Mouse (Mus musculus): Measurements from ENCODE around the gene Pigk.

The Pigk gene

DNA sequence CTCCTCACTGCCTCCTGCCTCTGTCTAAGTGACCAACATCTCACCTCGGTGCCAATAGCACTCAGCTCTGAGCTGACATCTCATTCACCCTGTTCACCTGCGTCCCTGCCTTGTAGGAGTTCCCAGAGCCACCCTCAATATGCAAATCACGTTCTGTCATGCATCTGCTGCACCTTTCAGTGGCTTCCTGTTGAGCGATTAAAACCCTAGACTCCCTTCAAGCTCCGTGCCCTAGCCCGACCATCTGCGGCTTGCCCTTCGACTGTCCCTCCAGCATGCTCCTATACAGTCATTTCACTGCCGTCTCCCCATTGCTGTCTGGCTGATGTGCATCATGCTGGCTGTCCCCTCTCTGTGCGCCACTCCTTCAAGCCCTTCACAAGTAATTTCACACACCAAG is 142.2 kb downstream of the Pigk start:
- DNase-seq: no peak

DNA sequence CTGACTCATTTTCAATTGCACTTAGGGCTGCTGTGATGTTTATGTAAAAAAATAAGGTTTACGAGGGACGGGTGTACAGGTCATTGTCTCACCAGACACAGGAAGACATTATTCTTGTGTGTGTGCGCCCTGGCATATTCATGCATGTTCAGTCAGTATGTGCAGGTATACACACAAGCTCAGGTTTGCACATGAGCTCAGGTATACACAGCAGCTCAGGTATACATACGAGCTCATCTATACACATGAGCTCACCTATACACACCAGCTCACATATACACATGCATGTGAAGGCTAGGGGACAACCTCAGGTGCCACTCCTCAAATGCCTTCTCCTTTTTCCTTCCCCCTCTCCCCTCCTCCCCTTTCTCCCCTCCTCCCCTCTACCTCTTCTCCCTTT is 147.6 kb downstream of the Pigk start:
- no peak for DNase-seq

DNA sequence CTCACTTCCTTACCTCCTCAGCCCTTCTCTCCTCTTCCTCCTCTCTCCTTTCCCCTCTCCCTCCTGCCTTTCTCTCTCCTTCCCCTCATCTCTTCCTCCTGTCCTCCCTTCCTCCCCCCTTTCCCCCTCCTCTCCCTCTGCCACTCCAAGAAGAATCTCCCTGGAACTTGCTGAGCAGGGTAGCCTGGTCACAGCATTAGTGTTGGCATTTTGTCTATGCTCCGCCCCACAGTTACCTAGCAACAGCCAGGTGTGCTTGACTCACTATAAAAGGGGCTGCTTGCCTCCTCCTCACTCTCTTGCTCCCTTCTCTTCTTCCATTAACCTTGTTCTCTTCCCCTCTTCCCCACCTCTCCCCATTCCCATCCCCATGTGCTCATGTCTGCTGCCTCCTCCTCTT is 148.1 kb downstream of the Pigk start:
- no peak for DNase-seq

DNA sequence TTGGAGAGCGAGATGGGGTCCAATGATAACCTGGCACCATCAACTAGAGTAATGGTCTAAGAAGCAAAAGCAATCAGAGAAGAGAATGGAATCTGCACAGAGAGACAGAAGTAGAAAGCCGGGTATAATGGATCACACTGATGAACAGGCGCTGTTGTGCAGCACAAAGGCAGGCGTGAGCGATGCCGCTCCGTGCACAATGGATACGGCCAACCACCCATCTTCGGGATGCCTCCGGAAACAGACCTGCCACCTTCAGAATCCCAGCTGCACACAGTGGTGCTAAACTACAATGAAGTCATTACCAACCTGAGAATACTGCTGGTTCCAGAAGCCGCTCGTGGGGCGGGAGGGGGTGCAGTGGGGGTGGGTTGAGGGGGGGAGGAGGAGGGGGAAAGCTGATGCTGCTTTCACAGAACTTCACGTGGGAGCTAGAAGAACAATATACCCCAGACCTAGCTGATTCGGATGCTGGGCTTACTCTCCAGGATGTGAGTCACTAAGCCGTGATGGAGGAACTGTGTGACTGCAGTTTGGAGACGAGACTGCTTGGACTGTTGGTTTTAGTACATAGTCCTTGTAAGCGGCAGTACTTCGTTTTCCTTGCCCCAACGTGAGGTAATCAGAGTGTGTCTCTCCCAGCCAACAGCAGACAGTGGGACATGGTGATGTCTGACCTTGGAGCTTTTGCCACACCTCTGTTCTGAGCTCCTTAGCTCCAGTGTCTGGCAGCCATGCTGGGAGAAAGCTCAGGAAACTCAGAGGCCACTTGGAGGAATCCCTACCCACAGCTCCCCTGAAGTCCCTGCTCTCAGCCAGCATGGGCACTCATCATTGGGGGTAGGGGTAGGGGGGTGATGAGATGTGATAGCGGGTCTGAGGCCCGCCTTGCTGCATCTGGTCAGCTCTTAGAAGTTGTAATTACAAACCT is 152.4 kb downstream of the Pigk start:
- no peak for DNase-seq

DNA sequence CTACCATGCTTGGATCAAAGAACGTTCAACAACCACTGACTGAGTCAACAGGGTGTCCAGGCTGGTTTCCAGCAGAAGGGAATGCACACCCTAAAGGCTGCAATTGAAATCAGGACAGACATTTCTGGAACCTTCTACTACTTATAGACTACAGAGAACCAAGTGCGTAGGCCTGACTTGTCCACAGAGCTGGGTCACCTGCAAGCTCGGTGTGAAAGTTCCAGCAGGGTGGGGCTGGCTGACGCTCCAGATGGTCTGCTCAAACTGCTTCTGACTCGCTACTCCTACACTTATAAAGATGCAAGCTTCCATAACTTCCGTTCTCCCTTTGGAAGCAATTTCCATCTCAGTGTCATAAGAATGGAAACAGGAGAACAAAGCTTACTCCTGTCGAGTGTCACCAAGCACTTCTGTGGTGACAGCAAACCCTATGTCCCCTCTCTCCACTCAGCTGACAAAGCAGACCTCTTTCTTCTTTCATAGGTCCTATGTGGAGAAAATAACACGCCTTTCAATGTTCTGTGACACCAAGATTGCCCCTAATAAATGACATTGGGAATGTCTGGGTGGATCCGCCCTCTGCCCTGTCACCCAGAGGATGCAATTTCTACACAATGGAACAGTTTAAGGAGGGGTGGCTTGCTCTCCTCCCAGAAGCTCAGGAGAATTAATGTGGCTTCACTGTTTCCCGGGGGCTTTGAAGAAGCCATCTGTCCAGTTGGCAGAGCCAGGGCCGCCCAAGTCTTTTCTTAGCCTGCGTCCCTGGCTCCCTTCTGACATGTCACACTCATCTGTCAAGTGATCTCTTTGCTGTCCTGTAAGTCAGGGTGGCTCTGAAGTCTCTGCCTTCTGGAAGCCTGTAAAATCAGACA is 154.0 kb downstream of the Pigk start:
- no peak for DNase-seq

DNA sequence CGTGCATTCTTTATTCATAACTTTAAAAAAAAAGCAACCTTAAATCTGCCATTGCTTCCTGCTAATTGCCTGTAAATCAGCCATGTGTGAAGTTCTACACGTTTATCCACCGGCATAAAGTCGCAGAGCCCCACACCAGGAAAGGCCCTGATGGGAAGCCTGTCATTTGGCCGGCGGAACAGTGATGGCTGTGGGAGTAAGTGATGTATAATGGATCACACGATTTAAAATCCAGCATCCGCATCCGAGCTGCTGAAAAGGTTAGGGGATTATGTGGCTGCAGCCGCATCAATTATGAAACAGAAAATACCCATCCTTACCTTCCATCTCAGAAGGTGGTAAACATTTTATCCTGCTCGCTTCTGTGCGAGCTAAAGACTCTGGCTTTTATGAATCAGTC is 158.2 kb downstream of the Pigk start:
- DNase-seq: no peak

DNA sequence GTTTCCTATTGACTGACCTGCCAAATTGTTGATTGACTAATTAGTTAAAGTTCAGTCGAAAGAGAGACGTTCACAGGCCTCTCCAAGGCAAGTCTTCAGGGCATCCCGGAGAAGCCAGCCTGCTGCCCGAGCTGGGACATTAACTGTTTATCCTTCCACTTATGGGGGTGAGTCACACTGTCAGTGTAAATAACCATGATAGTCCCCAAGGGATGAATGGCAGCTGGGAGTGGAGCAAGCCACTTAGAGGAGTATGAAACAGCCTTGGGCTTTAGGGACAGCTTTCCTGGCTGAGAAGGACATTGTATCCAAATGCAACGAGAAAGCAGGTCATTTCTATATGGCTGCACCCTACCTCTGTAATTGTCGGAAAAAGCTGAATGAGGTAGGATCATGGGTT is 158.7 kb downstream of the Pigk start:
- DNase-seq: no peak

DNA sequence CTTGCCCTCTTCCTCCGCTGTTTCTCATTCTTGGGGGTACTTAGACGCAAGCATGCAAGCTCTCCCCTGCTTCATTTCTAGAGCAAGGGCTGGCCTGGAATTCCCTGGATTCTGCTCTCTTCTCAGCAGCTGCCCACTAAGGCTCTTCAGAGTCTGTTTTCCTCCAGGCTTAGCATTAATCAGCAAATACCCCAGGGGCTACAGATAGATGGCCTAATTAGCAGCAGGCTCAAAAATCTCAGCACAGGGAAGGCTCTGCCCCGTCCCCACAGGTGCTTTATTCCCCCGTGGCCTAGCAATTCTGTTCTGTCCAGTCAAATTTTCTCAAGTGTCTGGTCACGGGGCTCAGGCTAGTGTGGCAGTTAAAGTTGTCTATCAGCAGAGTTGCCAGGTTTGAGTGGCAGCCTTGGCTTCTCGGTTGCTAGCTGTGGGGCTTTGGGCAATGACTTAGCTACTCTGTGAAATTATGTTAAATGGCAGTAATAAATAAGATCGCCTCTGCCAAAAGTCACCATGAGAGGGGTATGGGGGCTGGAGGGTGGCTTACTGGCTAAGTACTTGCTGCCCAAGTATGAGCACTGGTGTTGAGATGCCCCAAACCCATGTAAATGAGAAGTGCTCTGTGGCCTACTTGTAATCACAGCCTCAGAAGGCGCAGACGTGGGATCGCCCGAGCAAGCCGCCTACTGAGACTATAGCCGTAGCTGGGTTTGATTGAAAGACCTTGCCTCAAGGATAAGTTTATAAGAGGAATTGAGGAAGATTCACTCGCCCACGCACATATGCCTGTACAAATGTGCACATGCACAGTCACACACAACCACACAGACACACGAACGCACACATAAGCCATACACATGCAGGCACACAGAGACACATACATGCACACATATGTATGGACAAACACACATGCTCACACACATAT is 160.8 kb downstream of the Pigk start:
- DNase-seq: no peak

DNA sequence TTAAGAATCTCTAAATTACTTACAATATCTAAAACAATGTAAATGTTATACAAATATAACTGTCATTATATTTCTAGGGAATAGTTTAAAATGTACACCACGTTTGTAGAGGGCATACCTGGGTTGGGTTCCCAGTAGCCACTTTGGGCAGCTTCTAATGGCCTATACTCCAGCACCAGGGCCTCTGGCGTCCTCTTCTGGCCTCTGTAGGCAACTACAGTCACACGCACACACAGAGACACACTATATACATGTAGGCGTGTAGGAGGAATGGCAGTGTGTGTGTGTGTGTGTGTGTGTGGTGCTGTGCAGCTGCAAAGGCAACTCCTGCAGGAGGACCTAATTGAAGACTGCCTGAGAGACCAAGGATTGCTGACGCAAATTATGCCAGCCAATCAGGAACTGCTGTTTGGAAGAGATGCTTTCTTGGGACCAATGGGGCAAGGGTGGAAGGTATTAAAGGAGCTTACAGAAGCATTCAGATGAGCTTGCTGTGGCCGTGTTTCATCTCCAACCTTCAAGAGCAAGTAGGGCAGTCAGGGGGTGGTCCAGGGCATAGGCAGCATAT is 161.9 kb downstream of the Pigk start:
- no peak for DNase-seq

DNA sequence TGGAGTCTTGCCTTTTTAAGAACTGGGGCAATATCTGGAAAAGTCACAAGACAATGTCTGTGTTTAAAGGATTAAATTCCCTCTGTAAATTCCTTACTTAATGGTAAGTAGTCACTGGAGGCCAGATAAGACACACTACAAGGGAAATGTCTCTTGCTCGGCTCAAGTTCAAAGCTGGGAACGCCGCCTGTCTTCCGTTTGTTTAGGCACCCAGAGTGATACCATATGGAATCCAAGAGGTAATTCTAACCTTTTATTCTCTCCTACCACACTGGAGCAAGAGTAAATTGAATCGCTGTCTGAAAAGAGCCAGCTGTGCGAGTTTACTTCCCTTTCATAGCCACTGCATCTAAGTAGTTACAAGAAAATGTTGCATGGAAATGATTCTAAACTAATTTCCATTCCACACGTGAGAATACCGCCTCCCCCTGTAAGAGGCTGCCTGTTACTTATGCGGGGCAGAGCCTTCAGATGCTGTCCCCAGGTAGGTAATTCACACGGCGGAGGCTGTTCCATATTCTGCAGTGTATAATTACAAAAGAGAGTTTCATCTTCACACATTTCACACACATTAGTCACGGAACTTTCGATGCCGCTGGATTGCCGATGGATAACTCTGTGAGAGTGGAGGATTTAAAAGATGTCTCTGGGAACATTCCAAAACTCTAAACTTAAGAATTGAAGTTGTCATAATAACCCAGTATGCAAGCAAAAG is 166.4 kb downstream of the Pigk start:
- no peak for DNase-seq

DNA sequence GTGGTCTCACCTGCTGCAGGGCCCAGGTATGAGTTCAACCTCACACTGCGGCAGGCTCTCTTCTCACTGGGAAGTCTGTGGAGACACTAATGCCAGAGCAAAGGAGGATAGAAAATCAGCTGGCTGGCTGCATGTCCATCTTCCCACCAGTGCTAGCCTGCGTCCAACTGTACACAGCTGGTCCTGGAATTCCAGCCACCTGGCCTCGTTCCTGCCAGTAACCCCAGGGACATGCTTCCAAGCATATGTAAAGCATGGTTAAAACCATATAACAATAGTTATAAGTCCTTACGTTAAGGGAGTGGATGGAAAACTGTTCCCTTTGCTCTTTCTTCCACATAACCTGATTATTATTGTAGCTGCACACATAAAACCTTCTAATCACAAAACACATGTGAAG is 167.8 kb downstream of the Pigk start:
- DNase-seq: no peak

DNA sequence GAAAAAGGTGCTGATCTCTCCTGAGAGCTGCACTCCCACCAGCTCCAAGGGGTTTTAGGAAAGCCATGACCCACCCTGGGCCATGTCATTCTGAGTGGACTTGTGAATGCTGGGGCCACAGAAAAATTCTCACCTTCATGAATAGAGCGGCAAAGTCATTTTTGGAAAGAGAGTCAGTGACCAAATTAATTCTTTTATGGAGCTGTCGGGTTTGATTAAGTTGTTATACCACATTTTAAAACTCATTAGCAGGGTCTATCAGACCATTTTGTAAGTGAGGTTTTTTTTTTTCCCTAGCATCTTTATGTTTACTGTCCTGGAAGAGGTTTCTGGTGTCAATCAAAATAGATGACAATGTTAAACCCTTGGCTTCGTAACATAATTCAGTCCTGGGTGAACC is 169.7 kb downstream of the Pigk start:
- no peak for DNase-seq

DNA sequence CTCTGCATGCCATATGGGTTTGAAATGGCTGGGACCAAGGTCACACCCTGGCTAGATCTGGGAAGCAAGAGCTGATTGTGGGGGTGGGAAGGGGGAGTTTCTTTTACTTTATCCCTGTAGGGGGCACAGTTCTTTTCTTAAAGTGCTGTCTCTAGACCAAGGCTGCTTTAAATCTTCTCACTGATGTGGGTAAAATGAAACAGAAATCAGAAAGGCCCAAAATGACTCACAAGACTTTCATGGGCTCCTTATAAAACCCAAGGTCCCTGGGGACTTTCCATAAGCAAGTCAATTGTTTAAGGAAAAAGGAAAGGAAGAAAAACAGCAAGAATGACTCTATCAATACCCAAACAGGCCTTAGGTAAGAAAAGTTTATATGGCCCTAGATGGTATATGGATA is 172.8 kb downstream of the Pigk start:
- DNase-seq: no peak

DNA sequence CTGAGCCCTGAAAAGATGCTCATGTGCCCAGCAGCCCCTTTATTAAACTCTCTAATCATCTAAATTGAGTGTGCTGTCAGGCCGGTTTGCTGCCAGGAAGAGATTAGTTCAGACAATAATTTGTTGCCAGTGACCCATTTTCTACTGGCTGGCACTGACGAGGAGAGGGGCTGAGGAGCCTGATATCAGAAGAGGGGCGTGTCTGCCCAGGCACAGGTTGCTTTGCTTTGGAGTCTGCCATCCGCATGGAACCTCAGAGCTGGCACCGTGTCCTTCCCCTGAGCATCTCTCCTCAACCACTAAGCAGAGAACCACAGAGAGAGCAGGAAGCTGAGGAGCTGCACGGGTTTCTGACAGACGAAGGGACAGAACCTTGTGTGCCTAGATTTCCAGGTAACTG is 174.2 kb downstream of the Pigk start:
- no peak for DNase-seq

DNA sequence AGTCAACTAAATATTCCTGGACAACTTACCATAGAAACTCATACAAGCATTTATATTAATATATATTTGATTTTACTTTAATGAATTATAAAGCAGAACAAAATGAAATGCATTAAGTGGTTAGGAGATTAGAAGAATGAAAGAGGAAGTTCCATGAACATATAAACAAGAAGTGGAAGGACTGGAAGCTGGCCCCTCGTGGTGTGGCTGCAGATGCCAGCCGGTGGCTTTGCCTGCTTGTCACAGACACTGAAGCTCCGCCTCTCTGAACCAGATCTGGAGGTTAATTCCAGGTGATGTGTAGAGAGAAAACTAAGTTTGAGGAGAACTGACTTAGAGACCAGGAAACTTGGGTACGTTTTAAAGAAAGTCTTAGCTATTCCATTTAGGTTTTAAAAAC is 181.0 kb downstream of the Pigk start:
- no peak for DNase-seq

DNA sequence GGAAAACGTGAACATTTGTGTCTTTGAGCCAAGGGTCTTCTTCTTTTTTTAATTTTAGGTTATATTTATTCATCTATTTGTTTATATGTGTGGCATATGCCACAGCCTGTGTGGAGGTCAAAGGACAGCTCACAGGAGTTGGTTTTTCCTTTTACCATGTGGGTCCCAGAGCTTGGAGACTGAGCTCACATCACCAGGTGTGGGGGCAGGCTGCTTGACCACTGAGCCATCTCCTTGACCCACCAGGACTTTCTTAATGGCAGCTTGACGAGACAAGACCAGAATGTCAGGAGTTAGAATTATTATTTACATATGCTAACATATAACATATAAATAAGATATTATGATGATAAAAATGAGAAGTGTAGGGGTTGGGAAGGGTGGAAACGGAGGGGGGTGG is 182.2 kb downstream of the Pigk start:
- DNase-seq: no peak

DNA sequence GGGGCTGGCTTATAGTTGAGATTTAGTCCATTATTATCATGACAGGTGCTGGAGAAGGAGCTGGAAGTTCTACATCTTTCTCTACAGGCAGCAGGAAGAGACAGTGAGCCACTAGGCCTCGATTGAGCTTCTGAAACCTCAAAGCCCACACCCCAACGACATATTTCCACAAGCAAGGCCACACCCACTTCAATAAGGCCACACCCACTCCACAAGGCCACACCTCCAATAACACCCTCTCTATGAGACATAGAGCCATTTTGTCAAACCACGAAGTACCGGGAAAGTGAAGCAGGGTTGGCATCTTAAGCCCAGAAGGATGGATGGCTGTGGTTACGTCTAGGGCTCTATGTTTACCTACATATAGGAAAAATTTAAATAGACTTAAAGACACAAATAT is 183.3 kb downstream of the Pigk start:
- DNase-seq: no peak

DNA sequence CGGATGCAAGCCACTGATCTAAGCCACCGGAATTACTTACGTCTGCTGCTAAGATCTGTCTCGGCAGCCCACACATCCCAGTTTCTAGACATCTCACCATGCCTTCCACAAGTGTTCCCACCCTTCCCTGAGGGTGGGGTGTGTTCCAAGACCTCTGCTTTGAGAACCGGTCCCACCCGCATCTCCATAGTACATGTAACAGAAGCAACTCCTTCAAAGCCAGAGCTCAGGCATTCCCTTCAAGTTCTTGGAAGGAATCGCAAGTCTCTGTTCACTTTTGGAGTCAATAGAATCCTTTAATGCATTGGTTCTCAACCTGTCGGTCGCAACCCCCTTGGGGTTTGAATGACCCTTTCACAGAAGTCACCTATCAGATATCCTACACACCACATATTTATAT is 185.0 kb downstream of the Pigk start:
- no peak for DNase-seq

DNA sequence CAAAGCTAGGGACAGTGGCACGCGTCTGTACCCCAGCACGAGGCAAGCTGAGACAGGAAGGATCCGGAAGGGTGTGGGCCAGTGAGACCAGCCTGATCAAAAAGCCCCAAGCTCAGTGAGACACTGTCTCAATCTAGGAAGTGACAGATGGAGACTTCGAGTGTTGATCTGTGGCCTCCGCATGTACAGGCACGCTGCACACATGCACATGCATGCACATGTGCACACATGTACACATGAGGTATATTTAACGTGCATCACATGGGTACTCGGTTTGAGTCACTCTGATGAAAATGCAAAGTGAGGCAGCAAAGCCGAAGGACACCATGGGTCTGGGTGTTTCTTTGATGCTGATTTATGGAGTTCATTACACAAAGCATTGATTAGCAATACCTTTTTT is 191.1 kb downstream of the Pigk start:
- DNase-seq: no peak

DNA sequence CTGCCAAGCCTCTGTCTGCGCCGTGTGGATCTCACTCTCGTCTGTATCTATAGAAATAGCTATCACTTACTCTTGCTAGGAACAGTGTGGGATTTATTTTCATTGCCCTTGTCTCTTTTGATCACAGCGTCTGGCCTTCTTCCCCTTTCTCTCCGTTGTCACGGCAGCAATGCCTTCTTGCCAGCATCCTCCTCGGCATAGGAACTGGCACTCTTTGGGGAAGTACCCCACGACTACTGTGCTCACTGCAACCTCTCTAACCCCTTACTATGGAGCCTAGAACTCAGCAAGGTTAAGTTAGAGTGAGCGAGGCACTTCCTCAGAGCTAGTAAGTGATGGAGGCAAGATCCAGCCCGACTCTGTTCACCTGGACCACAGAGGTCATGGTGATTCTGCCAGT is 191.9 kb downstream of the Pigk start:
- DNase-seq: no peak

DNA sequence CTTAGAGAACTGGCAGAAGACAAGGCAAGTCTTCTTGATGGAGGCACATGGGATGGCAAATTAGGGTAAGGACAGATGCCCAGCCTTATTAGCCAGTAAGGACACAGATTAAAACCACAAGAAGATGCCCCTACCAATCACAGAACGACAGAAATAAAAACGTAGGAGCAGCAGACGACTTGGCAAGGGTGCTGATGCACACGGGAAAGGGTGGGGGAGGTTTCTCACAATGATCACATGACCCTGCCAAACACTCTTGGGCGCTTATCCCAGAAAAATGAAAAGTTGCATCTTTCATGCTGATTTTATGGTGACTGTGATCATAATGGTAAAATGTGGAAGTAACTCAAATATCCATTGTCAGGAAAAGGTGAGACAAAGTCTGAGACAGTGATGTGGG is 193.2 kb downstream of the Pigk start:
- no peak for DNase-seq

DNA sequence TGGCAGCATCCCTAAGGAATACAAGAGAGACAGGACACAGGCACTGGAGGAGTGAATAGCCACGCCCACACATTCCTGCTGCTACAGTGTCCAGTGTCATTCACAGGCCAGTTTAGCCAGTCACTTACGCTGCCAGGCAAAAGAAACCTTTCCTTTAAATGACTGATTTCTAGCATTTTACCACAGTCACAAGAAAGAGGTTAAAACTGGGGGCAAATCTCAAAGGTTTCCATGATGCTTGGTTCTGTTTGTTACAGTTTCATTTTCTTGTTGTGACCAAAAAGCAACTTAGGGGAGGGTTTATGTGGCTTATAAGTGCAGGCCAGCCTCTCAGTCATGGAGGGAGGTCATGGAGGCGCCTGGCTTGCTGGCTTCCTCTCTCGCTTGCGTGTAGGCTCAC is 193.8 kb downstream of the Pigk start:
- no peak for DNase-seq

Data from kidney, adult 8-10 months (tissue).